Mouse (Mus musculus) forebrain, embryonic 12.5 days (tissue): ENCODE data around the gene Flvcr2. TPM values are rescaled to one million over a fixed set of nuclear protein-coding genes. Genes with fewer than 3 reads are reported as not detected.

Experiments used
- ATAC-seq: fragments of 200-750 bp; cut with Nextera tagmentation; 2 replicates; pipeline ENCODE4 v1.8.0; 2017; ENCODE audit warnings: moderate TSS enrichment; ENCODE audit not compliant: low FRiP score
- H3K27ac ChIP-seq: fragments of 300-500 bp; sonication (generic); 2 replicates; pipeline ENCODE4 v1.5.1; 2016; ENCODE audit warnings: mild to moderate bottlenecking
- H3K27me3 ChIP-seq: fragments of 300-500 bp; sonication (generic); 2 replicates; pipeline ENCODE4 v1.6.1; 2016; ENCODE audit warnings: mild to moderate bottlenecking
- H3K36me3 ChIP-seq: fragments of 300-500 bp; sonication (generic); replicated peaks from 2 replicates; pipeline ENCODE4 v1.6.1; 2016; ENCODE audit warnings: mild to moderate bottlenecking
- H3K4me1 ChIP-seq: fragments of 300-500 bp; sonication (generic); 2 replicates; pipeline ENCODE4 v1.6.1; 2016
- H3K4me2 ChIP-seq: fragments of 300-500 bp; sonication (generic); 2 replicates; pipeline ENCODE4 v1.6.1; 2016; ENCODE audit warnings: mild to moderate bottlenecking, moderate library complexity
- H3K4me3 ChIP-seq: fragments of 300-500 bp; sonication (generic); replicated peaks from 2 replicates; pipeline ENCODE4 v1.5.1; 2016; ENCODE audit warnings: mild to moderate bottlenecking
- H3K9ac ChIP-seq: fragments of 300-500 bp; sonication (generic); 2 replicates; pipeline ENCODE4 v1.6.1; 2016; ENCODE audit warnings: mild to moderate bottlenecking
- H3K9me3 ChIP-seq: fragments of 300-500 bp; sonication (generic); 2 replicates; pipeline ENCODE4 v1.6.1; 2016
- WGBS: fragments of 180-500 bp; shearing (Covaris S2); methylation state at CpG from one replicate; pipeline ENCODE4 v1.1.7; 2016; 5-methylcytosine and 5-hydroxymethylcytosine counted together
- microRNA-seq: library from miRNA; unstranded; fragments of <30 nt; microRNA quantifications from one replicate; pipeline ENCODE4, GENCODE M21; 2017
- polyA plus RNA-seq: library from polyadenylated mRNA; unstranded; fragments of >200 nt; fragmentation: Nextera tagmentation; extraction: Ambion mirVana; gene quantifications from 2 replicates; pipeline ENCODE4 v1.2.1, GENCODE M21; 2016

Gene Flvcr2
- polyA plus RNA-seq, 1 experiment from 2014 or later: 1.5 TPM

DNA sequence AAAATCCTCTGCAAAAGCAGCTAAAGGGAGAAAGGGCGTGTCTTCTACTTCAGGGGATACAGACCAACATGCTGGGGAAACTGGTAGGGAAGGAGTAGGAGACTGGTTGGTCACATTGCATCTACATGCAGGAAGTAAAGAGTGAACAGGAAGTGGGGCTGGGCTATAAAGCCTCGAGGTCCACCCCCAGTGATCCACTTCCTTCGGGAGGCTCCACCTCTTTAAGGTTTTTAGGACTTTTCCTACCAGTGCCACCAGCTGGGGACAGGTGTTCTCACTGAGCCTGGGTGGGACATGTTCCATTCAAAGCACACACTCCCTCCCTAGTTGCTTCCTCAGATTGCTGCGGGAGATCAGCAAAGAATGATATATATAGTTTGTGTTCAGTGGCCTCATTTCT lies 107.5 kb downstream of the Flvcr2 start:
- no peak overlapping the region for H3K9ac ChIP-seq
- H3K4me2 ChIP-seq: no peak overlapping the region
- no peak overlapping the region for H3K4me3 ChIP-seq
- H3K27me3 ChIP-seq: no peaks in the 10 kb centered on the region
- peaks cover 21% of the 10 kb centered on the region for H3K36me3 ChIP-seq
- no peak for ATAC-seq
- no peak overlapping the region for H3K27ac ChIP-seq
- H3K4me1 ChIP-seq: no peaks in the 10 kb centered on the region
- H3K9me3 ChIP-seq: no peaks in the 10 kb centered on the region
- 94% methylated on average over 4 of the region's 4 CpGs for WGBS

DNA sequence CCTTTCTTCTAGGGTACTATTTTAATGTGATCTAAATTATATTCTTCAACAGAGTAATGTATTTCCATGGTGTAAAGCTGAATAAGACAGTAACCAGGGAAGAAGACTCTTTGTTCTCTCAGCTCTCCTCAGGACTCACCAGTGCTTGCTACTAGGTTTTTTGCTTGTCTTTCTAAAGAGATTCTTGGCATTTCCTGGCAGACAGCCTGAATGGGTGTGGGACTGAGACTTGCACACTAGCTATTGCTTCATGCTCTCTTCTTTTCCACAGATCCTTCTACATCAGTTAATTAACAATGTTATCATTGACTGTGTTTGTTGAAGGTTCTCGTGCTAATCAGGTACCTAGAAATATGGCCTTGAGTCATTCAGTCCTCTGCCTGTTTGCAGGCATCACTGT lies 107.9 kb downstream of the Flvcr2 start:
- no peak overlapping the region for H3K9ac ChIP-seq
- H3K27me3 ChIP-seq: no peaks in the 10 kb centered on the region
- H3K9me3 ChIP-seq: no peaks in the 10 kb centered on the region
- H3K27ac ChIP-seq: no peak overlapping the region
- ATAC-seq: no peak
- no peaks in the 10 kb centered on the region for H3K4me1 ChIP-seq
- H3K4me2 ChIP-seq: no peak overlapping the region
- WGBS: 91% methylated on average over 1 of the region's 1 CpGs
- H3K36me3 ChIP-seq: peaks cover 18% of the 10 kb centered on the region
- H3K4me3 ChIP-seq: no peak overlapping the region

DNA sequence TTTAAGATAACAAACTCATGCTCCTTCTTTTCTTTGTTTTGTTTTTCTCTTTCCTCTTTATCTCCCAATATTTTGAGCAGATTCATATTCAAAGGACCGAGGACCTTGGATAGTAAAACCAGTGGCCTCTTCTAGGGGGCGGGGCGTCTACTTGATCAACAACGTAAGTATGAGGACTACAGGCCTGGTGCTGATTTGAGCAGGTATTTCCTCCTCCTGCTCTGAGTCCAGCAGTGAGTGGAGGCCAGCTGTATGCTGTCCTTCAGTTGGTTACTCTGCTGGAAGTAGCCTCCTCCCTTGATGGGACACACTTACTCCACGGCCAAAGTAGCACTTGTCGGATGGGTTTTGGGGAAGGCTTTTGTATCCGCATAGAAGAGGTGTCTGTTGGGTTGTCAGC lies 111.0 kb downstream of the Flvcr2 start:
- WGBS: 94% methylated on average over 7 of the region's 7 CpGs
- H3K27me3 ChIP-seq: no peaks in the 10 kb centered on the region
- H3K27ac ChIP-seq: no peak overlapping the region
- no peaks in the 10 kb centered on the region for H3K4me1 ChIP-seq
- no peak for ATAC-seq
- H3K36me3 ChIP-seq: peaks cover 6% of the 10 kb centered on the region
- H3K4me3 ChIP-seq: no peak overlapping the region
- no peaks in the 10 kb centered on the region for H3K9me3 ChIP-seq
- no peak overlapping the region for H3K9ac ChIP-seq
- no peak overlapping the region for H3K4me2 ChIP-seq

DNA sequence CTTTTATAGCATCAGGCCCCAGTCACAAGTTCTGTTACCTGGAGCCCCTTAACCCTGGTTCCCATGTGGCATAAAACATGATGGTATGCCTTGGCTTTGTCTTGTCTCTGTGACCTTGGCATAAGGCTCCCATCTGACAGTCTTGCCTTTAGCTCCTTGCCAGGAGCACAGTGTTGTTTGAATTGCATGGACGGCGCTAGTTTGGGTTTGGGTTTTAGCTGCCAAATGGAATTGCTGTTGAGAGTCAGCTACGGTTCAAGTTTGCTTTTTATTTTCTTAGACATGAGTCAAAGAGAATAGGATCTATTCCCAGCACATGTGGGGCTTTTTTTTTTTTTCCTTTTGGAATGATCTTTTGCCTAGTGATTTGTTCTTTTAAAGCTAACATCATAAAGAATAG lies 112.8 kb downstream of the Flvcr2 start:
- ATAC-seq: no peak
- Histone ChIP-seq H3K27ac (no peak overlapping the region), H3K4me1 (peaks cover 3% of the 10 kb centered on the region; the same call in 1 of the 2 replicates), H3K36me3 (peaks cover 3% of the 10 kb centered on the region; the same call in 1 of the 2 replicates), H3K9ac (no peak overlapping the region), H3K9me3 (no peaks in the 10 kb centered on the region), H3K4me3 (no peak overlapping the region), H3K27me3 (no peaks in the 10 kb centered on the region), H3K4me2 (no peak overlapping the region)
- 80% methylated on average over 3 of the region's 3 CpGs for WGBS

DNA sequence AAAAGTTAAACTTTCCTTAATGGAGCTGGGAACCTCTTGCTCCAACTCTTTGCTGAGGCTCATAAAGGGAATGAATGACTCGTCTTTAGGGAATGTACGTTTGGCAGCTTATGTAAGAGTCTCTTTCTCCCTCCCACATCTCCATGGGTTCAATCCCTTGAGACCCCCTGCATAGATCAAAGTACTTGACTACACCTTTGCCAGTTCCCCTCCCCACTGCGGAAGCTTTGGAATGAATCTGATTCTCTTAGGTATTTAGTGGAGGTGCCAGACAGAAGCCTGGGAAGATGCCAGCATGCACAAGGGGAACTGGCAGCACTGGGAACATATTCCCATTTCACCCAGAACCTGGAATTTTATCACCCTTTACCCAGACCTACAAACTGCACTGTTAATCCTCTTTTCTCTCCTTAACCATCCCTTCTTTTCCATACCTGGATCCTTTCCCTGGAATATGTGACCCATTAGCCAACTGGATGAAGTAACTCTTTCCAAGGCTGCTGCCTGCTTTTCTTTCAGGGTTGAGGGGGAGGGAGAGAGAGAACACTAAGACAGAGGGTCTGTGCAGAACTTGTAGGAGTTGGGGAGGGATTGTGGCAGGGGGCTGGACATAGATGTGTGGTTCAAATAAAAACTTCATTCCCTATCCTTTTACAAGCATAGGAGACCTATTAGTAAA lies 113.3 kb downstream of the Flvcr2 start:
- H3K4me1 ChIP-seq: peaks cover 3% of the 10 kb centered on the region; the same call in 1 of the 2 replicates
- no peak for ATAC-seq
- peaks cover 2% of the 10 kb centered on the region; the same call in 1 of the 2 replicates for H3K36me3 ChIP-seq
- no peak overlapping the region for H3K4me3 ChIP-seq
- no peaks in the 10 kb centered on the region for H3K9me3 ChIP-seq
- 51% methylated on average over 3 of the region's 3 CpGs for WGBS
- no peak overlapping the region for H3K27ac ChIP-seq
- H3K27me3 ChIP-seq: no peaks in the 10 kb centered on the region
- no peak overlapping the region for H3K9ac ChIP-seq
- H3K4me2 ChIP-seq: no peak overlapping the region

DNA sequence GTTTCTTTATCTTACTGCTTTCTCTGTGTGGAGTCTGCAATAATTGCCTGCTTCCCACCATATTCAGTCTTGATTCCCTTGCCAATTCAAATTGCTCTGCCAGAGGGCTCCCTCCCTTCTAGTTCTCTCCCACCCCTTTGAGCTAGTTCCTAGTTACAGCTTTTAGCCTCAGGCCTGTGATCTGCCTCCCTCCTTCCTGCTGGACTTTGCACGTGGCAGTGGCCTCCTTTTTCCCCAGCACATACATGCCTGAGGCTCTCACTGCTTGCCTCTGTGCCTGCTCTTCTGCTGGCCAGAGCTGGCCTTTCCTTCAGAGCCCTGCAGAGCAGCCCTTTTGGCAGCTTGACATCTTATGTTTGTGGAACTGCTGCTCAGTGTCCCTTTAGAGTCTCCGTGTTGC lies 116.2 kb downstream of the Flvcr2 start:
- no peak overlapping the region for H3K27ac ChIP-seq
- 61% methylated on average over 2 of the region's 2 CpGs for WGBS
- no peak overlapping the region for H3K4me2 ChIP-seq
- no peaks in the 10 kb centered on the region for H3K27me3 ChIP-seq
- no peak overlapping the region for H3K9ac ChIP-seq
- H3K4me3 ChIP-seq: no peak overlapping the region
- ATAC-seq: no peak
- peaks cover 3% of the 10 kb centered on the region; the same call in 1 of the 2 replicates for H3K4me1 ChIP-seq
- no peaks in the 10 kb centered on the region for H3K9me3 ChIP-seq
- H3K36me3 ChIP-seq: no peaks in the 10 kb centered on the region; the same call in none of the 2 replicates

Small RNA genes within 50 kb of the gene (microRNA-seq; reads per million reads assigned to microRNA genes)
- gene Gm47285: not detected

Other genes starting within 250 kb of the Flvcr2 start
- 0.47 and 0.56 TPM in 2 replicates for gene Jdp2, start 147.5 kb upstream of the Flvcr2 start, polyA plus RNA-seq
- 0.56 and 1.5 TPM in 2 replicates for gene Batf, start 59.9 kb upstream of the Flvcr2 start, polyA plus RNA-seq
- gene Erg28, start 78.0 kb downstream of the Flvcr2 start, polyA plus RNA-seq: 97.7 and 104 TPM in 2 replicates
- gene Ttll5, start 78.1 kb downstream of the Flvcr2 start, polyA plus RNA-seq: 12.3 and 17.3 TPM in 2 replicates